Mouse (Mus musculus): ENCODE measurements at regions not wholly inside any gene's neighbourhood (a gene's known extent, or its start where the extent isn't known, plus 50 kb on each side); places are given as distances from the start of the nearest gene placed in this dataset.

DNA sequence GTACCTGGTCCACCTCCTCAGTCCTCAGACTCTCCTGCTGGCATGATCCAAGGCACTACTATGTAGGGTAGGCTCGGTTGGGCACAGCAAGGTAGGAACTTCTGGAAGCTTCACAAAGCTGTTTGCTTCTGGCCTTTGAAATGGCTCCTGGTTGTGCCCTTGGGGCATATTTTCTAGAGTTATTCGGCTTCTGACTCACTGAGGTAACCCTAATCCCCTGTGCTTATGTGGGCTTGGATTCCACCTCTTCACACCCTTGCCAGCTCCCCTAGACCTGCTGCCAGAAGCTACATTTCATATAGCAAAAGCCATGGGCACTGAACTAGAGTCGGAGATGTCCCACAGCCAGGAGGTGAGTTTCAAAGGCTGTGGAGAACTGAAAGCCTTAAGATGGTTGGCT is 933.7 kb downstream of the 4930447A16Rik start:
- TF ChIP-seq CTCF (IDR thresholded peaks at IDR 0.05; ENCODE audit: borderline replicate concordance, extremely low read depth, insufficient read depth, insufficient read length) (no peak), POLR2A (IDR thresholded peaks at IDR 0.05; ENCODE audit: borderline replicate concordance, extremely low read depth, insufficient read depth, insufficient read length, poor library complexity, severe bottlenecking) (no peak)

All from brain, embryonic 14.5 days (tissue).